Mouse (Mus musculus) cerebellum, adult 11 months (tissue): ENCODE results near the gene Nrn1.

Experiments
- DNase-seq: peaks from one replicate; pipeline ENCODE4 v3.0.0; 2022

Nrn1 gene

GRCm38 (mm10) chr13:36724533-36725470, 10.1 kb downstream of the Nrn1 start:
- DNase-seq = peak; percentile 81

GRCm38 (mm10) chr13:36723726-36724300, 11.1 kb downstream of the Nrn1 start:
- peak; percentile 30 for DNase-seq

- no peak for DNase-seq
Observed at GRCm38 (mm10) chr13:36722309-36722708, 12.6 kb downstream of the Nrn1 start.

- DNase-seq = no peak
Observed at GRCm38 (mm10) chr13:36720297-36721017, 14.5 kb downstream of the Nrn1 start.

GRCm38 (mm10) chr13:36717376-36717775, 17.6 kb downstream of the Nrn1 start:
- DNase-seq = no peak

- DNase-seq = no peak
Observed at GRCm38 (mm10) chr13:36716708-36717107, 18.2 kb downstream of the Nrn1 start.

GRCm38 (mm10) chr13:36714101-36714500, 20.8 kb downstream of the Nrn1 start:
- no peak for DNase-seq

GRCm38 (mm10) chr13:36707088-36707690, 27.7 kb downstream of the Nrn1 start:
- no peak for DNase-seq

GRCm38 (mm10) chr13:36696351-36696771, 38.6 kb downstream of the Nrn1 start:
- peak; percentile 58 for DNase-seq

- peak; percentile 77 for DNase-seq
Observed at GRCm38 (mm10) chr13:36695516-36696201, 39.3 kb downstream of the Nrn1 start.

- DNase-seq = no peak
Observed at GRCm38 (mm10) chr13:36683581-36683980, 51.4 kb downstream of the Nrn1 start.

- no peak for DNase-seq
Observed at GRCm38 (mm10) chr13:36680690-36681355, 54.1 kb downstream of the Nrn1 start.

- DNase-seq = no peak
Observed at GRCm38 (mm10) chr13:36679345-36679744, 55.6 kb downstream of the Nrn1 start.
